In genomic region chr6:29024000-29024417, GRCm38 (mm10) we compare ENCODE assay signal across 8 mouse cellular contexts. TPM values are rescaled to one million over a fixed set of nuclear protein-coding genes. Genes with fewer than 3 reads are reported as not detected.
DNase-seq lines count a peak whose midpoint lies in the region; ATAC-seq and TF ChIP-seq lines count a peak whose summit lies in the region.

No protein-coding gene starts in this region.

- DNase-seq in ovary, adult 18-20 months (ENCODE audit: low spot score), result peak; percentile 25
- DNase-seq in ovary, postnatal 10 days (ENCODE audit: low spot score), result no peak
- peak; percentile 81 to 83 for DNase-seq in cerebellum, postnatal 36 days
- peak; percentile 62 for DNase-seq in gastrocnemius, adult 2 months
- peak; percentile 67 for DNase-seq in hindlimb bud, embryonic 11.5 days (ENCODE audit: extremely low spot score, low read depth, low spot score)
- DNase-seq in left cerebral cortex, postnatal 4 days, result peak; percentile 83
- peak; percentile 92 for DNase-seq in midbrain, embryonic 14.5 days
- peak; percentile 25 for DNase-seq in spleen, postnatal 14 days (ENCODE audit: low spot score in 2 of 2)

- H3K9me3 ChIP-seq in midbrain, embryonic 14.5 days (ENCODE audit: control insufficient read depth, low read length), result no peaks in the 10 kb centered on the region

- 0 out of 2 replicates have a peak, but pooled peaks cover 3% of the 10 kb centered on the region for H3K4me1 ChIP-seq in midbrain, embryonic 14.5 days (ENCODE audit: control insufficient read depth, insufficient read depth, low read length)

- H3K4me2 ChIP-seq in midbrain, embryonic 14.5 days (ENCODE audit: low read length), result peak overlapping the region; percentile 41

- TF ChIP-seq CTCF in gastrocnemius, adult 2 months (IDR thresholded peaks at IDR 0.05), result peak; percentile 86

- no peak overlapping the region for H3K27ac ChIP-seq in gastrocnemius, adult 2 months
- H3K27ac ChIP-seq in midbrain, embryonic 14.5 days (replicated peaks; ENCODE audit: low read depth, low read length), result no peak overlapping the region

- no peak overlapping the region for H3K4me3 ChIP-seq in gastrocnemius, adult 2 months
- H3K4me3 ChIP-seq in midbrain, embryonic 14.5 days (replicated peaks; ENCODE audit: low read depth, low read length), result no peak overlapping the region

- intact Hi-C loops in gastrocnemius, adult 2 months (cut with DNase I), result loop anchor here (1.0 to 2.0 kb wide), 2 partner anchors 75 to 491 kb away; no protein-coding TSS in a partner anchor
- intact Hi-C loops in left cerebral cortex, postnatal 4 days (cut with DNase I), result loop anchor here (1.0 to 5.0 kb wide), 3 partner anchors 77 to 492 kb away; partner anchors contain the start of gene Lrrc4

- peak; percentile 77 for ATAC-seq in midbrain, embryonic 14.5 days (ENCODE audit: low FRiP score, low TSS enrichment)

- 6% methylated on average over 16 of the region's 16 CpGs for WGBS in midbrain, embryonic 14.5 days

- H3K36me3 ChIP-seq in midbrain, embryonic 14.5 days (ENCODE audit: control insufficient read depth, insufficient read depth, low read length), result no peaks in the 10 kb centered on the region

- H3K9ac ChIP-seq in midbrain, embryonic 14.5 days (replicated peaks; ENCODE audit: low read length), result no peak overlapping the region

- H3K27me3 ChIP-seq in midbrain, embryonic 14.5 days (ENCODE audit: control insufficient read depth, insufficient read depth, low read length), result 0 out of 2 replicates have a peak, but pooled peaks cover 8% of the 10 kb centered on the region

RNA-seq across cellular contexts. Expression of gene Lep, which starts 36.0 kb away (rescaled TPM):
- under 1 TPM; 0.08 to 0.59 TPM for total RNA-seq in gastrocnemius, adult 2 months (2021)
- total RNA-seq in left cerebral cortex, postnatal 4 days (2021), result not detected
- not detected in 2 replicates for polyA plus RNA-seq in midbrain, embryonic 14.5 days (2014; fragmentation: Nextera tagmentation; extraction: Ambion mirVana)
